Mouse (Mus musculus) E14TG2a.4 (cell line): ENCODE measurements around the gene Eva1c.

Experiments used
- CTCF ChIP-seq: conservative IDR thresholded peaks from 2 replicates; pipeline ENCODE4 v1.5.1; 2014; ENCODE audit warnings: low read length
- NANOG ChIP-seq: IDR thresholded peaks from 2 replicates; pipeline ENCODE4 v1.6.1; 2014; ENCODE audit warnings: borderline replicate concordance, low read length, mixed read lengths
- POU5F1 ChIP-seq: IDR thresholded peaks from 2 replicates; pipeline ENCODE4 v1.6.1; 2014; ENCODE audit warnings: low read length, borderline replicate concordance

DNA sequence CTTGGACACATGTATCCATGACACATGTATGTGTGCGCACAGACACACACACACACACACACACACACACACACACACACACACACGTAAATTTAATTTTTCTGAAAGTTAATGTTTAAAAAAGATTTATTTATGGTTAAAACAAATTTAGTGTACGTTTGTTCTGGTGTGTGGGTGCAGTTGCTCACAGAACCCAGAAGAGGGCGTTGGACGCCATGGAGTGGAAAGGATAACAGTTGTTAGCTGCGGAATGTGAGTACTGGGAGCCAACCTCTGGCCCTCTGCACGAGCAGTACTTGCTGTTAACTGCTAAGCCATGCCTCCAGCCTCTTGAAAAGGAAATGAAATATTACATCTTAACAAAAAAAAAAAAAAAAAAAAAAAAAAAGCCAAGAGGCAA, at the start of gene Eva1c:
- TF ChIP-seq CTCF (peak; percentile 66), NANOG (no peak), POU5F1 (no peak)
